Mouse (Mus musculus) hindbrain, embryonic 11.5 days (tissue): Measurements from ENCODE around the gene Gm8909. TPM values are rescaled to one million over a fixed set of nuclear protein-coding genes. Genes with fewer than 3 reads are reported as not detected.
A peak's percentile ranks its signal among the peaks of the same experiment; 100 is the strongest.

Source experiments
- ATAC-seq: fragments of 200-750 bp; cut with Nextera tagmentation; 2 replicates; pipeline ENCODE4 v1.8.0; 2017; ENCODE audit warnings: mild to moderate bottlenecking, moderate TSS enrichment, moderate library complexity; ENCODE audit not compliant: low FRiP score
- DNase-seq: peaks from one replicate; pipeline ENCODE4 v3.0.0-alpha.2; 2015; ENCODE audit warnings: low spot score
- H3K27ac ChIP-seq: fragments of 300-500 bp; sonication (generic); 2 replicates; pipeline ENCODE4 v1.5.1; 2014; ENCODE audit warnings: mild to moderate bottlenecking, low read depth, low read length
- H3K27me3 ChIP-seq: fragments of 300-500 bp; sonication (generic); 2 replicates; pipeline ENCODE4 v1.6.1; 2014; ENCODE audit warnings: mild to moderate bottlenecking, low read length, moderate library complexity, mixed read lengths; ENCODE audit not compliant: control insufficient read depth, insufficient read depth
- H3K36me3 ChIP-seq: fragments of 300-500 bp; sonication (generic); 2 replicates; pipeline ENCODE4 v1.6.1; 2014; ENCODE audit warnings: mild to moderate bottlenecking, low read length, moderate library complexity, mixed read lengths; ENCODE audit not compliant: control insufficient read depth, insufficient read depth
- H3K4me1 ChIP-seq: fragments of 300-500 bp; sonication (generic); replicated peaks from 2 replicates; pipeline ENCODE4 v1.6.1; 2014; ENCODE audit warnings: low read length, mixed read lengths; ENCODE audit not compliant: control insufficient read depth, insufficient read depth
- H3K4me2 ChIP-seq: fragments of 300-500 bp; sonication (generic); replicated peaks from 2 replicates; pipeline ENCODE4 v1.6.1; 2014; ENCODE audit warnings: mild to moderate bottlenecking, low read depth, low read length
- H3K4me3 ChIP-seq: fragments of 300-500 bp; sonication (generic); 2 replicates; pipeline ENCODE4 v1.5.1; 2014; ENCODE audit warnings: low read depth, low read length
- H3K9ac ChIP-seq: fragments of 300-500 bp; sonication (generic); 2 replicates; pipeline ENCODE4 v1.6.1; 2014; ENCODE audit warnings: low read depth, low read length
- H3K9me3 ChIP-seq: fragments of 300-500 bp; sonication (generic); 2 replicates; pipeline ENCODE4 v1.6.1; 2016; ENCODE audit warnings: low read length; ENCODE audit not compliant: control insufficient read depth
- WGBS: fragments of 180-500 bp; shearing (Covaris S2); extraction: QIAGEN DNeasy Blood & Tissue Kit; methylation state at CpG from one replicate; pipeline ENCODE4 v1.1.7; 2014; 5-methylcytosine and 5-hydroxymethylcytosine counted together
- polyA plus RNA-seq: library from polyadenylated mRNA; unstranded; fragments of >200 nt; fragmentation: Nextera tagmentation; extraction: Ambion mirVana; gene quantifications from 2 replicates; pipeline ENCODE4 v1.2.1, GENCODE M21; 2014

Gene Gm8909
- polyA plus RNA-seq = not detected in 2 replicates

GRCm38 (mm10) chr17:36168039-36168652, at the start of gene Gm8909:
Gene Gm8909, minus strand, starts transcription at chr17:36168537.
- no peak within 1 kb of the TSS for H3K9ac ChIP-seq
- no peak for ATAC-seq
- no peaks in the 10 kb centered on the region for H3K36me3 ChIP-seq
- WGBS = 2% methylated on average over 61 of the region's 63 CpGs
- no peak within 1 kb of the TSS for H3K27ac ChIP-seq
- H3K27me3 ChIP-seq = peaks cover 57% of the 10 kb centered on the region
- peak within 1 kb of the TSS; percentile 18 for H3K4me3 ChIP-seq
- peak within 1 kb of the TSS; percentile 28; the same call in 1 of the 2 replicates for H3K4me2 ChIP-seq
- DNase-seq = no peak
- no peaks in the 10 kb centered on the region for H3K9me3 ChIP-seq
- no peaks in the 10 kb centered on the region for H3K4me1 ChIP-seq

GRCm38 (mm10) chr17:36215586-36215985, 47.2 kb upstream of the Gm8909 start:
- 5% methylated on average over 20 of the region's 20 CpGs for WGBS
- Histone ChIP-seq H3K27me3 (peaks cover 31% of the 10 kb centered on the region), H3K4me1 (0 out of 2 replicates have a peak, but pooled peaks cover 2% of the 10 kb centered on the region), H3K36me3 (no peaks in the 10 kb centered on the region), H3K4me3 (peak overlapping the region; percentile 16), H3K4me2 (no peak overlapping the region), H3K27ac (no peak overlapping the region), H3K9ac (no peak overlapping the region), H3K9me3 (no peaks in the 10 kb centered on the region)
- ATAC-seq = no peak
- DNase-seq = peak; percentile 26

DNA sequence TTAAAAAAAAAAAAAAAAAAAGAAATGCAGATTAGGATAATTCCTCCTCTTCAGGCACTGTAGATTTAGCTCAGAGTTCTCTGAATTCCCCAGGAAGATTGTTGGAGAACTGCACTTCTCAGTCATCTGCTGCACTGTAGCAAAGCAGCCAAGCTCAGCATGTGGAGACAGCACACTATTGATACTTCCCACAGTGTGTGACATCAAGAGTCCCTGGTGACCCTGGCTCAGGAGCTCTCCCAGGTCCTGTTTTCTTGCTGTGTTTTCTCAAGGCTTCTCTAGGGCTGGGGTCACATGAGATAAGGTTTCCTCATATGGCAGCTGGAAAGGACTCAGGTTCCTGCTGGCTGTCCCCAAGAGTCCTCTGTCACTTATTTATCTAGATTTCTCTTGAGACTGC, 38.5 kb upstream of the Gm8909 start:
- H3K4me3 ChIP-seq = no peak overlapping the region
- peaks cover 17% of the 10 kb centered on the region for H3K27me3 ChIP-seq
- ATAC-seq = no peak

DNA sequence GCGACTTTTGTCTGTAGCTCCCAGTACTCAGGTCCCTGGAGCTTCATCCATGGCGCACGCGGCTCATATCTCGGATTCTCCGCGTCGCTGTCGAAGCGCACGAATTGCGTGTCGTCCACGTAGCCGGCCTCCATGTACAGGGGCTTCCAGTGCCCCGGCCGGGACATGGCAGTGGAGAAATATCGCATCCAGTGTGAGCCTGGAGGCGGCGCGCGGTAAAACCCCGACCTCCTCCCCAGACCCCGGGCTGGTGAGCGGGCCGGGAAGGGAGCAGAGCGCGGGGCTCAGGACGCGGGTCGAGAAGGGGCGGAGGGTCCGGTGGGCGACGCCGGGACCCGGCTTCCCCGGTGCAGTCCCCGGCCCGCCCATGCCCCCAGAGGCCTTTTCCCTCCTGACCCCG, 37.5 kb upstream of the Gm8909 start:
- Histone ChIP-seq H3K27ac (no peak overlapping the region), H3K9me3 (no peaks in the 10 kb centered on the region), H3K4me3 (peak overlapping the region; percentile 23), H3K9ac (no peak overlapping the region), H3K4me2 (peak overlapping the region; percentile 39), H3K36me3 (no peaks in the 10 kb centered on the region), H3K4me1 (no peaks in the 10 kb centered on the region; the same call in 1 of the 2 replicates), H3K27me3 (peaks cover 17% of the 10 kb centered on the region)
- under 1% methylated on average over 38 of the region's 41 CpGs for WGBS
- ATAC-seq = no peak
- no peak for DNase-seq

More for the DNA sequence above, 38.5 kb upstream of the Gm8909 start:
- H3K27ac ChIP-seq = no peak overlapping the region
- H3K9me3 ChIP-seq = no peaks in the 10 kb centered on the region
- no peak overlapping the region for H3K9ac ChIP-seq
- no peak overlapping the region for H3K4me2 ChIP-seq
- no peak for DNase-seq
- H3K4me1 ChIP-seq = no peaks in the 10 kb centered on the region; the same call in 1 of the 2 replicates
- H3K36me3 ChIP-seq = no peaks in the 10 kb centered on the region

DNA sequence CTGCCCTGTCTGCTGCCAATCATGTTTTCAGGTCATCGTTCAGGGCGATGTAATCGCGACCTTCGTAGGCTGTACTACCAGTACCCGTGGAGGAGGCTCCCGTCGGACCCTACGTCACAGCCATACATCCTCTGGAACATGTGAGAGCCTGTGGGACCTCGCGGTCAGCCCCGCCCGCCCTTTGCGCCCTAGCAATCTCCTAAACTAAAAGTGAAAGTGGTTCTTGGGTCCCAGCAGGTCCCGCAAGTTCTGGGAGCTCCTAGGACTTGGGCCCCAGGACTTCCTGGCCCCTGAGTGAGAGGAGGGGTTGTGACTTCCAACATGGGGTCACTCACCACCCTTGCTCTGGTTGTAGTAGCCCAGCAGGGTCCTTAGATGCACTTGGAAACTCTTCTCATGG, 37.1 kb upstream of the Gm8909 start:
- no peak overlapping the region for H3K27ac ChIP-seq
- H3K4me1 ChIP-seq = no peaks in the 10 kb centered on the region; the same call in 1 of the 2 replicates
- H3K9ac ChIP-seq = no peak overlapping the region
- DNase-seq = peak; percentile 47
- H3K4me2 ChIP-seq = peak overlapping the region; percentile 39
- peaks cover 17% of the 10 kb centered on the region for H3K27me3 ChIP-seq
- peak overlapping the region; percentile 23 for H3K4me3 ChIP-seq
- WGBS = 1% methylated on average over 15 of the region's 15 CpGs
- no peaks in the 10 kb centered on the region for H3K36me3 ChIP-seq
- ATAC-seq = peak; percentile 12; the same call in 1 of the 2 replicates
- no peaks in the 10 kb centered on the region for H3K9me3 ChIP-seq

DNA sequence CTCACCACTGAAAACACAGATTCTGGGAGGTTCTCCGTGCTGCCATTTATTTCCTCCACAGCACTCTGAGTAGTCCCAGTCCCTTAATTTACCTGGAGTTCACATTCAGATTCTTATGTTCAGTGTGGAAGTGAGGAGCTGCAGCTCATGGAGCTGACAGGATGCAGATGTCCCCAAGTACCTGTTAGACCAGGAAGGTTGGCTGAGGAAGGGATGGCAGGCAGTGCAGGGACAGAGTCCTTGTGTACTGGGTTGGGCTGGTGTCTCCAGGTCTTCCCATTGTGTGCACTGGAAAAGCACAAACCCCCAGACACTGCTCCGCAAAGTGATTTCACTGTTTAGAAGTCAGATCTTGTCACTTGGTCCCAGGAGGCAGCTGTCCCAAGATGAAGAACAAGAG, 33.5 kb upstream of the Gm8909 start:
- Histone ChIP-seq H3K4me2 (no peak overlapping the region), H3K4me3 (no peak overlapping the region), H3K27ac (no peak overlapping the region), H3K9me3 (no peaks in the 10 kb centered on the region), H3K9ac (no peak overlapping the region), H3K36me3 (no peaks in the 10 kb centered on the region), H3K27me3 (peaks cover 18% of the 10 kb centered on the region), H3K4me1 (no peaks in the 10 kb centered on the region; the same call in 1 of the 2 replicates)
- no peak for ATAC-seq
- 84% methylated on average over 2 of the region's 2 CpGs for WGBS
- DNase-seq = no peak

DNA sequence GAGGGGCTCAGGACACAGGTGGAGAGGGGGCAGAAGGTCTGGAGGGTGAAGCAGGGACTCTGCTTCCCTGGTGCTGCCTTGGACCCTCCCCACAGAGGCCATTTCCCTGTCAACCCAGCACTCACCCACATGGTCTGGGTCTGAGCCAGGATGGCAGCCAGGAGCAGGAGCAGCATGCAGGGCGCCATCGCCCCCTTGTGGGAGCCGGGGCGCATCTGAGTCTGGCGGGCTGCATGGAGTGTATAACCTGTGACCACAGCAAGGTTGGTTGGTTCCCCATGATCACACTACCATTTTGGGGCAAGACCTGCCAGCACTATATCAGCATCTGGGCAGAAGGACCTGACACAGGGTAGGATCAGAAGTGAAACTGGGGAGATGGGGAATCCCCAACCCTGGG, 30.0 kb upstream of the Gm8909 start:
- no peak for ATAC-seq
- 16% methylated on average over 5 of the region's 5 CpGs for WGBS
- H3K9me3 ChIP-seq = no peaks in the 10 kb centered on the region
- no peak overlapping the region for H3K27ac ChIP-seq
- H3K4me3 ChIP-seq = no peak overlapping the region
- H3K4me1 ChIP-seq = no peaks in the 10 kb centered on the region
- no peaks in the 10 kb centered on the region for H3K36me3 ChIP-seq
- H3K27me3 ChIP-seq = peaks cover 4% of the 10 kb centered on the region; the same call in 1 of the 2 replicates
- no peak overlapping the region for H3K9ac ChIP-seq
- H3K4me2 ChIP-seq = no peak overlapping the region
- peak; percentile 27 for DNase-seq

DNA sequence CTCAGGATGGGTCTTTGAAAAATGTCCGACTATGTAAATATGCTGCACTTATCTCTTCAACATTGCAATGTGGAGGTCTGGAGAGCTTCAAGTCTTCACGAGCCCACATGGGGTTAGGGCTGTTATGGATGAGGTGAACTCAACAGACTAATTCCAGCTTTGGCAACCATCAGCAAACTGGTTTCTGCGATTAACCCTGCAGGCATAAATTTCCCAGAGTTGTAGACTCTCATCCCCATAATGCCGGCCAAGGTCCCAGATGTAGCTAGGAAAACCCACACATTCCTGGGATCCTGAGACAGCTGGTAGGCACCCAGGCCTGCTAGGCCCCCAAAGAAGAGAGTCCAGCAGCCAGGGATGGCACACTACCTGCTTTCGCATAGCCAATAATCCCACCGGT, 26.1 kb upstream of the Gm8909 start:
- Histone ChIP-seq H3K27ac (no peak overlapping the region), H3K4me3 (no peak overlapping the region), H3K27me3 (peaks cover 7% of the 10 kb centered on the region), H3K9me3 (no peaks in the 10 kb centered on the region), H3K4me2 (no peak overlapping the region), H3K36me3 (no peaks in the 10 kb centered on the region), H3K9ac (no peak overlapping the region), H3K4me1 (no peaks in the 10 kb centered on the region)
- no peak for ATAC-seq
- WGBS = 92% methylated on average over 6 of the region's 6 CpGs
- no peak for DNase-seq

DNA sequence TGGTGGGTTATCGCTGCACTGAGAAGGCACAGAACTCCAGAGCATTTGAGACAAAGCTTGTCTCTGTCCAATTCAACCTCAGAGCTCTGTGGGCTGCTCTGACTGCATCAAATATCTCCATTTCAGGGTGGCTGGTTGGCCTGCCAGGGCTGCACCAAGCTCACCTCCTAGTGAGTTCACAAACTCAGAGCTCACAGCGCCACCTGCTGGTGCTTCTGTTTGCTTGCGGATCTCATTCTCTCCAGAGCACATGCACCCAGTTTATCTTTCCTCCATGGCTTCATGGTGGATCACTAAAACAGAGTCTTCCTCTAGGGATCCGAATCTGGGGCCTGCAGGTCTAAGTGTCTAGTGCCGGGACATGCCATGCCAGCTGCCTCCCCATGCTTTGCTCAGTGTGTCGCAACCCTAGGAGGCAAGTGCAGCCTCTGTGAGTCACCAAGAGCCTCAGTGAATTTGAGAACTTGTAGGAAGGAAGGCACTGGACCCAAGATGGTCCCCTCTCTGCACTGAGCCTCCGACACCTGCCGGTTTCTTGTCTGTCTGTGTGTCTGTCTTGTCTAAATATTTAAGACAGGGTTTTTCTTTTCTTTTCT, 25.3 kb upstream of the Gm8909 start:
- Histone ChIP-seq H3K27ac (no peak overlapping the region), H3K4me1 (no peaks in the 10 kb centered on the region), H3K27me3 (peaks cover 11% of the 10 kb centered on the region), H3K4me2 (no peak overlapping the region), H3K4me3 (no peak overlapping the region), H3K36me3 (no peaks in the 10 kb centered on the region), H3K9ac (no peak overlapping the region), H3K9me3 (no peaks in the 10 kb centered on the region)
- no peak; the same call in 1 of the 2 replicates for ATAC-seq
- 28% methylated on average over 8 of the region's 8 CpGs for WGBS
- DNase-seq = peak; percentile 93
